9 mouse cellular contexts compared by ENCODE assay signal in genomic region chr3:146150058-146150400, GRCm38 (mm10). TPM values are rescaled to one million over a fixed set of nuclear protein-coding genes. Genes with fewer than 3 reads are reported as not detected.
A peak's percentile ranks its signal among the peaks of the same experiment; 100 is the strongest.
DNase-seq lines count a peak whose midpoint lies in the region; ATAC-seq and TF ChIP-seq lines count a peak whose summit lies in the region.
"Had no signal": no experiment of that assay in that cellular context is flagged by ENCODE, and none has a peak within 500 bp of the region (broad histone marks: within the 10 kb centered on the region; RNA-seq: fewer than 3 reads in every experiment).

No protein-coding gene starts in this region.

- H3K4me2 ChIP-seq in embryonic facial prominence, embryonic 14.5 days (ENCODE audit: low read depth, low read length): peak overlapping the region; percentile 92
- peak overlapping the region; percentile 71 for H3K4me2 ChIP-seq in heart, postnatal 0 days (ENCODE audit: low read depth, low read length)

- no peaks in the 10 kb centered on the region for H3K36me3 ChIP-seq in embryonic facial prominence, embryonic 14.5 days (ENCODE audit: control insufficient read depth, insufficient read depth, low read length)
- no peaks in the 10 kb centered on the region for H3K36me3 ChIP-seq in heart, postnatal 0 days (replicated peaks; ENCODE audit: control insufficient read depth, insufficient read depth, low read length)
- no peaks in the 10 kb centered on the region for H3K36me3 ChIP-seq in megakaryocyte, embryonic 14.5 days (replicated peaks; ENCODE audit: low read length)

- H3K27ac ChIP-seq in embryonic facial prominence, embryonic 14.5 days (replicated peaks; ENCODE audit: low read depth, low read length): no peak overlapping the region
- H3K27ac ChIP-seq in heart, postnatal 0 days (ENCODE audit: low read depth): no peak overlapping the region

- H3K9me3 ChIP-seq in embryonic facial prominence, embryonic 14.5 days (ENCODE audit: control insufficient read depth, low read length): 0 out of 2 replicates have a peak, but pooled peaks cover 3% of the 10 kb centered on the region
- no peaks in the 10 kb centered on the region for H3K9me3 ChIP-seq in heart, postnatal 0 days (replicated peaks; ENCODE audit: control insufficient read depth, low read length)
- H3K9me3 ChIP-seq in megakaryocyte, embryonic 14.5 days: peaks cover 4% of the 10 kb centered on the region; the same call in 1 of the 2 replicates

- no peak for TF ChIP-seq CTCF in heart, postnatal 0 days (IDR thresholded peaks at IDR 0.05; ENCODE audit: low read depth)

- no peak for ATAC-seq in embryonic facial prominence, embryonic 14.5 days (ENCODE audit: low read depth)
- ATAC-seq in heart, postnatal 0 days (ENCODE audit: insufficient read depth, low read depth): peak; percentile 68

- H3K27me3 ChIP-seq in embryonic facial prominence, embryonic 14.5 days (replicated peaks; ENCODE audit: control insufficient read depth, insufficient read depth, low read length): peaks cover 30% of the 10 kb centered on the region
- peaks cover 15% of the 10 kb centered on the region; the same call in 1 of the 2 replicates for H3K27me3 ChIP-seq in heart, postnatal 0 days (ENCODE audit: control insufficient read depth, insufficient read depth, low read length)
- H3K27me3 ChIP-seq in megakaryocyte, embryonic 14.5 days (replicated peaks): peaks cover 48% of the 10 kb centered on the region

- H3K4me3 ChIP-seq in embryonic facial prominence, embryonic 14.5 days (ENCODE audit: low read depth, low read length): peak overlapping the region; percentile 44
- H3K4me3 ChIP-seq in heart, postnatal 0 days (ENCODE audit: low read depth, low read length): peak overlapping the region; percentile 53
- peak overlapping the region; percentile 91 for H3K4me3 ChIP-seq in megakaryocyte, embryonic 14.5 days (replicated peaks)

- no peak for TF ChIP-seq EP300 in heart, postnatal 0 days (IDR thresholded peaks at IDR 0.05; ENCODE audit: low read depth)

- H3K4me1 ChIP-seq in embryonic facial prominence, embryonic 14.5 days (ENCODE audit: control insufficient read depth, insufficient read depth, low read length): peaks cover 10% of the 10 kb centered on the region
- peaks cover 3% of the 10 kb centered on the region; the same call in 1 of the 2 replicates for H3K4me1 ChIP-seq in heart, postnatal 0 days (ENCODE audit: control insufficient read depth, insufficient read depth)
- H3K4me1 ChIP-seq in megakaryocyte, embryonic 14.5 days: peaks cover 41% of the 10 kb centered on the region

- peak; percentile 27 to 63 for DNase-seq in adrenal gland, adult (ENCODE audit: inconsistent age in 2 of 2, low spot score in 1 of 2)
- DNase-seq in adrenal gland, adult 8-10 months: no peak
- DNase-seq in embryonic facial prominence, embryonic 14.5 days (ENCODE audit: low spot score): peak; percentile 19
- DNase-seq in heart, postnatal 0 days (ENCODE audit: low spot score): peak; percentile 12
- DNase-seq in kidney, postnatal 36 days: peak; percentile 21 to 70
- DNase-seq in spleen, postnatal 10 days (ENCODE audit: low spot score in 2 of 2): peak; percentile 28 to 75
- DNase-seq in layer of hippocampus, adult 8-10 months (ENCODE audit: low spot score in 2 of 2): no peak

- H3K9ac ChIP-seq in embryonic facial prominence, embryonic 14.5 days (ENCODE audit: low read depth, low read length): peak overlapping the region; percentile 59
- 0 out of 2 replicates have a peak overlapping the region, but pooled peaks have one; percentile 18 for H3K9ac ChIP-seq in heart, postnatal 0 days (replicated peaks; ENCODE audit: low read depth, low read length)

- WGBS in embryonic facial prominence, embryonic 14.5 days: under 1% methylated on average over 26 of the region's 26 CpGs
- WGBS in heart, postnatal 0 days: 1% methylated on average over 26 of the region's 26 CpGs

RNA-seq across cellular contexts. Expression of gene Mcoln2, which starts 0.4 kb away (rescaled TPM):
- total RNA-seq in adrenal gland, adult 8-10 months (2022): 1 to 10 TPM in 2 of 4 experiments, under 1 TPM in 2; 0.17 to 1.2 (median 0.63) TPM
- polyA plus RNA-seq in embryonic facial prominence, embryonic 14.5 days (2014; fragmentation: Nextera tagmentation; extraction: Ambion mirVana): 0.97 and 1.6 TPM in 2 replicates
- total RNA-seq in heart, postnatal 0 days (2014; rRNA removed; ENCODE audit: low replicate concordance): not detected in 2 replicates
- 0.14 and 0.21 TPM in 2 replicates for polyA plus RNA-seq in heart, postnatal 0 days (2015; fragmentation: Nextera tagmentation; extraction: Ambion mirVana)
- 1.9 TPM in 1 of 2 replicates, not detected in the other for polyA plus RNA-seq in megakaryocyte, embryonic 14.5 days (2012; ENCODE audit: insufficient read depth, low replicate concordance)
- total RNA-seq in layer of hippocampus, adult 8-10 months (2022): under 1 TPM in 2 of 4 experiments, not detected in 2; 0.34 to 0.36 TPM

RNA-seq across cellular contexts. Expression of gene Mcoln3, which starts 32.8 kb away (rescaled TPM):
- total RNA-seq in adrenal gland, adult 8-10 months (2022): under 1 TPM in 2 of 4 experiments, not detected in 2; 0.09 to 0.46 TPM
- 7.1 and 7.9 TPM in 2 replicates for polyA plus RNA-seq in embryonic facial prominence, embryonic 14.5 days (2014; fragmentation: Nextera tagmentation; extraction: Ambion mirVana)
- total RNA-seq in heart, postnatal 0 days (2014; rRNA removed; ENCODE audit: low replicate concordance): 0.04 TPM in 1 of 2 replicates, not detected in the other
- polyA plus RNA-seq in heart, postnatal 0 days (2015; fragmentation: Nextera tagmentation; extraction: Ambion mirVana): 0.19 and 0.20 TPM in 2 replicates
- 0.39 TPM in 1 of 2 replicates, not detected in the other for polyA plus RNA-seq in megakaryocyte, embryonic 14.5 days (2012; ENCODE audit: insufficient read depth, low replicate concordance)
- not detected for total RNA-seq in layer of hippocampus, adult 8-10 months (2022)
- total RNA-seq: gastrocnemius, adult 8-10 months had no signal

RNA-seq across cellular contexts. Expression of gene Wdr63, which starts 42.1 kb away (rescaled TPM):
- total RNA-seq in adrenal gland, adult 8-10 months (2022): not detected
- 0.97 and 2.3 TPM in 2 replicates for polyA plus RNA-seq in embryonic facial prominence, embryonic 14.5 days (2014; fragmentation: Nextera tagmentation; extraction: Ambion mirVana)
- not detected in 2 replicates for total RNA-seq in heart, postnatal 0 days (2014; rRNA removed; ENCODE audit: low replicate concordance)
- 0.12 TPM in 1 of 2 replicates, not detected in the other for polyA plus RNA-seq in heart, postnatal 0 days (2015; fragmentation: Nextera tagmentation; extraction: Ambion mirVana)
- polyA plus RNA-seq in megakaryocyte, embryonic 14.5 days (2012; ENCODE audit: insufficient read depth, low replicate concordance): not detected in 2 replicates
- 1 to 10 TPM in 2 of 4 experiments, under 1 TPM in 2; 0.67 to 1.7 (median 0.96) TPM for total RNA-seq in layer of hippocampus, adult 8-10 months (2022)
- total RNA-seq: gastrocnemius, adult 8-10 months had no signal

Comparison
In these comparisons a context has a peak if more than half of its experiments do, and no peak if none do; other contexts are left out.
1. DNase-seq: peak in adrenal gland, adult (2 of 2), embryonic facial prominence, embryonic 14.5 days (single experiment), heart, postnatal 0 days (single experiment), kidney, postnatal 36 days (2 of 2) and spleen, postnatal 10 days (2 of 2); none in adrenal gland, adult 8-10 months (single experiment) and layer of hippocampus, adult 8-10 months (0 of 2).
2. Peak in every context shown above with its lines, with median percentiles within 50 percentile points of each other: H3K4me3 ChIP-seq.